Mouse (Mus musculus) CH12.LX (cell line): ENCODE results near the gene Herc2. TPM values are rescaled to one million over a fixed set of nuclear protein-coding genes. Genes with fewer than 3 reads are reported as not detected.

Experiments
- DNase-seq: peaks from one replicate; pipeline ENCODE4 v3.0.0-alpha.2; 2013; ENCODE audit errors: extremely low read depth
- H3K27ac ChIP-seq: 2 replicates; pipeline ENCODE4 v1.5.1; 2012; ENCODE audit warnings: low read depth, mild to moderate bottlenecking, control low read depth, moderate library complexity; ENCODE audit not compliant: insufficient read depth
- H3K27me3 ChIP-seq: replicated peaks from 2 replicates; pipeline ENCODE3; 2012; ENCODE audit warnings: inconsistent platforms
- H3K36me3 ChIP-seq, 2 experiments: replicated peaks in 1 of 2; 2 replicates each; pipeline versions ENCODE3 to v1.6.1; 2012; ENCODE audit warnings: inconsistent platforms in 1 of 2, low read length in 1 of 2, mild to moderate bottlenecking in 1 of 2, mixed read lengths in 1 of 2, moderate library complexity in 1 of 2; ENCODE audit not compliant: control insufficient read depth in 1 of 2, insufficient read depth in 1 of 2
- H3K4me1 ChIP-seq, 2 experiments: 2 replicates each; pipeline ENCODE4 v1.6.1; 2012; ENCODE audit warnings: inconsistent platforms in 1 of 2, moderate library complexity in 1 of 2; ENCODE audit not compliant: insufficient read depth in 2 of 2, control insufficient read depth in 1 of 2
- H3K4me2 ChIP-seq: 2 replicates; pipeline ENCODE4 v1.6.1; 2012; ENCODE audit warnings: low read depth, mild to moderate bottlenecking, control low read depth; ENCODE audit not compliant: poor library complexity, insufficient read depth, severe bottlenecking
- H3K4me3 ChIP-seq, 3 experiments: fragments of 150-350 bp in 1 of 3; sonication (generic) in 1 of 3; replicated peaks in 1 of 3; 2 replicates each; pipeline versions ENCODE3 to v1.5.1; 2011 to 2012; ENCODE audit warnings: low read depth in 2 of 3, low read length in 2 of 3, mild to moderate bottlenecking in 2 of 3, moderate library complexity in 2 of 3, control low read depth in 1 of 3, improper control_type of control experiment in 1 of 3, inconsistent platforms in 1 of 3, mixed read lengths in 1 of 3; ENCODE audit not compliant: poor library complexity in 1 of 3
- H3K79me2 ChIP-seq: replicated peaks from 2 replicates; pipeline ENCODE4 v1.6.1; 2012; ENCODE audit warnings: mild to moderate bottlenecking, moderate library complexity; ENCODE audit not compliant: control insufficient read depth, poor library complexity, insufficient read depth, severe bottlenecking; ENCODE audit errors: extremely low read depth
- H3K9ac ChIP-seq: 2 replicates; pipeline ENCODE4 v1.6.1; 2012; ENCODE audit warnings: low read depth, mild to moderate bottlenecking, control low read depth, moderate library complexity; ENCODE audit not compliant: insufficient read depth
- H3K9me3 ChIP-seq: replicated peaks from 2 replicates; pipeline ENCODE3; 2012; ENCODE audit warnings: low read length, inconsistent platforms, mixed read lengths
- BHLHE40 ChIP-seq: IDR thresholded peaks from 2 replicates; pipeline ENCODE4 v1.6.1; 2011; ENCODE audit warnings: mild to moderate bottlenecking, low read depth, low read length, improper control_type of control experiment
- CTCF ChIP-seq, 2 experiments: IDR thresholded peaks in 1 of 2; conservative IDR thresholded peaks in 1 of 2; 2 replicates each; pipeline ENCODE4 v1.5.1; 2011 to 2012; ENCODE audit warnings: low read depth in 2 of 2, low read length in 2 of 2, improper control_type of control experiment in 1 of 2, inconsistent platforms in 1 of 2, mild to moderate bottlenecking in 1 of 2, moderate library complexity in 1 of 2
- E2F4 ChIP-seq: IDR thresholded peaks from 2 replicates; pipeline ENCODE4 v1.6.1; 2011; ENCODE audit warnings: low read depth, low read length, improper control_type of control experiment; ENCODE audit not compliant: insufficient replicate concordance
- EP300 ChIP-seq: IDR thresholded peaks from 2 replicates; pipeline ENCODE4 v1.6.1; 2011; ENCODE audit warnings: low read length, improper control_type of control experiment
- GABPA ChIP-seq: IDR thresholded peaks from 2 replicates; pipeline ENCODE4 v1.6.1; 2012; ENCODE audit warnings: low read depth, low read length, improper control_type of control experiment, inconsistent platforms; ENCODE audit not compliant: insufficient replicate concordance
- JUND ChIP-seq: conservative IDR thresholded peaks from 2 replicates; pipeline ENCODE4 v1.6.1; 2011; ENCODE audit warnings: low read depth, low read length, improper control_type of control experiment
- KAT2A ChIP-seq: IDR thresholded peaks from 2 replicates; pipeline ENCODE4 v1.6.1; 2012; ENCODE audit warnings: low read length, improper control_type of control experiment, inconsistent platforms; ENCODE audit not compliant: insufficient replicate concordance
- MAFK ChIP-seq: IDR thresholded peaks from 2 replicates; pipeline ENCODE4 v1.6.1; 2011; ENCODE audit warnings: low read length, improper control_type of control experiment; ENCODE audit not compliant: insufficient replicate concordance
- MAX ChIP-seq: IDR thresholded peaks from 2 replicates; pipeline ENCODE4 v1.6.1; 2011; ENCODE audit warnings: low read length, improper control_type of control experiment
- MEF2A ChIP-seq: IDR thresholded peaks from 2 replicates; pipeline ENCODE4 v1.6.1; 2014; ENCODE audit warnings: low read depth, mild to moderate bottlenecking, inconsistent platforms, low read length, improper control_type of control experiment, borderline replicate concordance
- MYC ChIP-seq: IDR thresholded peaks from 2 replicates; pipeline ENCODE4 v1.6.1; 2011; ENCODE audit warnings: low read depth, mild to moderate bottlenecking, improper control_type of control experiment, low read length
- NELFE ChIP-seq: IDR thresholded peaks from 2 replicates; pipeline ENCODE4 v1.6.1; 2011; ENCODE audit warnings: low read depth, low read length, improper control_type of control experiment
- NRF1 ChIP-seq: IDR thresholded peaks from 2 replicates; pipeline ENCODE4 v1.6.1; 2014; ENCODE audit warnings: low read depth, mild to moderate bottlenecking, inconsistent platforms, low read length, improper control_type of control experiment, moderate library complexity
- POLR2A ChIP-seq: IDR thresholded peaks from 2 replicates; pipeline ENCODE4 v1.6.1; 2011; ENCODE audit warnings: low read depth, mild to moderate bottlenecking, improper control_type of control experiment, low read length
- RAD21 ChIP-seq: IDR thresholded peaks from 2 replicates; pipeline ENCODE4 v1.6.1; 2011; ENCODE audit warnings: low read depth, mild to moderate bottlenecking, low read length, improper control_type of control experiment, moderate library complexity
- RCOR1 ChIP-seq: conservative IDR thresholded peaks from 2 replicates; pipeline ENCODE4 v1.6.1; 2012; ENCODE audit warnings: low read depth, mild to moderate bottlenecking, inconsistent platforms, low read length, improper control_type of control experiment
- SIN3A ChIP-seq: IDR thresholded peaks from 2 replicates; pipeline ENCODE4 v1.6.1; 2012; ENCODE audit warnings: low read length, improper control_type of control experiment, inconsistent platforms
- TCF12 ChIP-seq: IDR thresholded peaks from 2 replicates; pipeline ENCODE4 v1.6.1; 2014; ENCODE audit warnings: low read depth, mild to moderate bottlenecking, inconsistent platforms, low read length, improper control_type of control experiment
- USF2 ChIP-seq: conservative IDR thresholded peaks from 2 replicates; pipeline ENCODE4 v1.6.1; 2011; ENCODE audit warnings: low read depth, low read length, improper control_type of control experiment
- ZC3H11A ChIP-seq: IDR thresholded peaks from 2 replicates; pipeline ENCODE4 v1.6.1; 2012; ENCODE audit warnings: low read depth, mild to moderate bottlenecking, inconsistent platforms, low read length, improper control_type of control experiment
- ZKSCAN1 ChIP-seq: IDR thresholded peaks from 2 replicates; pipeline ENCODE4 v1.6.1; 2012; ENCODE audit warnings: low read depth, inconsistent platforms, low read length, improper control_type of control experiment, borderline replicate concordance
- ZMIZ1 ChIP-seq: IDR thresholded peaks from 2 replicates; pipeline ENCODE4 v1.6.1; 2012; ENCODE audit warnings: low read depth, mild to moderate bottlenecking, inconsistent platforms, low read length, improper control_type of control experiment
- dilution Hi-C: fragments of 300-500 bp; cut with MboI; formaldehyde crosslinking; loops from 2 replicates; pipeline ENCODE4 v1.14.3; 2020; ENCODE audit warnings: low sequenced_read_pairs; ENCODE audit not compliant: extremely low pct_unique_long_range_greater_than_20kb, extremely low pct_ligation_motif_present
- in situ Hi-C: fragments of 300-500 bp; cut with MboI; formaldehyde crosslinking; loops from 3 replicates; pipeline ENCODE4 v1.14.3; 2019; ENCODE audit warnings: low sequenced_read_pairs, low pct_ligation_motif_present, low pct_unique_long_range_greater_than_20kb, mixed read lengths
- polyA plus RNA-seq: library from polyadenylated mRNA; unstranded; fragments of >175 nt; gene quantifications from 2 replicates; pipeline ENCODE4 v1.2.1, GENCODE M21; 2012; ENCODE audit warnings: low read depth; ENCODE audit not compliant: insufficient read length
- total RNA-seq, 2 experiments: library from RNA; depleted of rRNA; stranded (reverse); fragments of 300-350 nt in 1 of 2; fragments of >200 nt in 1 of 2; gene quantifications; 2 replicates each; pipeline ENCODE4 v1.2.3; 2012 to 2014

Gene Herc2
- total and polyA plus RNA-seq, 3 experiments, result 9.7 to 27.6 (median 18.2) TPM

DNA sequence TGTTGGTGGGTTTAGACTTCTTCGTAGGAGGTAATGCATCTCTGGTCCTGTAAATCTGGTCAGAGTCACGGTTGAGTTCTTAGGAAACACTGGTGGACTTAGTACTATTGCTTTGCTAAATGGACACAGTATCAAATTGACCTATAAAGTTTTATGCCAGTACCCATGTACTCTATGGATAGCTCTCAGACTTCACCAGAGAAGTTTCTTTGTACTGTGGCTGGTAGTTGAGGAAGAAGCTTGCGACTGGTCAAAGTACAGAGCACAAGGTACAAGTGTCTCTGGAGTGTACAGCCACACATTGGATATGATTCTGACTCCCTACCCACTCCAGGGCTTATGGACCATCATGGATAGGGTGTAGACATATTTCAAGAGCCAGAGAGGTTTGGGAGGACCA, 78.1 kb downstream of the Herc2 start:
- TF ChIP-seq CTCF (conservative IDR thresholded peaks at IDR 0.05 in 1 of 2, IDR thresholded peaks at IDR 0.05 in 1 of 2; ENCODE audit: low read depth in 2 of 2, low read length in 2 of 2) (no peak), EP300 (no peak), E2F4 (no peak), RCOR1 (no peak), ZMIZ1 (no peak), MAFK (no peak), MYC (no peak), NRF1 (no peak), ZC3H11A (no peak), RAD21 (no peak), NELFE (no peak), KAT2A (no peak), SIN3A (no peak)
- Histone ChIP-seq H3K27me3 (no peaks in the 10 kb centered on the region), H3K4me3 (no peak overlapping the region), H3K27ac (no peak overlapping the region), H3K4me1 (peaks cover 0 to 5% of the 10 kb centered on the region in 2 experiments; a peak in 2 of 4 replicates), H3K4me2 (no peak overlapping the region), H3K79me2 (no peaks in the 10 kb centered on the region), H3K36me3 (peaks cover 16 to 39% of the 10 kb centered on the region in 2 experiments), H3K9ac (no peak overlapping the region), H3K9me3 (no peaks in the 10 kb centered on the region)
- DNase-seq, result no peak
- dilution Hi-C loops, result no loop called here
- in situ Hi-C loops, result no loop called here

DNA sequence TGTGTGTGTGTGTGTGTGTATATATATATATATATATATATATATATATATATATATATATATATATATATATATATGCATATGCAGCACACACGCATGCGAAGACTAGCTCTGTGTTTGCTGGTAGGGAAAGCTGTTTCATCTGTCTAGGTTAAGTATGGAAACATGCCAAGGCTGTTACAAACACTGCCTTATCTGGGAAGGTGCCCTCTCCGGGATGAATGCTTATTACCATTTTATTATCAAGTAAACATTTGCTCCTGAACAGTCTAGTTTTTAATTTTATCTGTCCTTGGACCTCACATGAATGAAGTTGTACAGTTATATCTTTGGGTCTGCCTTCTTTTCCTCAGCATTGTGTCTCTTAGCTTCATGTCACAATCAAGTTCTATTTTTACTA, 79.6 kb downstream of the Herc2 start:
- Histone ChIP-seq H3K9ac (no peak overlapping the region), H3K27me3 (no peaks in the 10 kb centered on the region), H3K4me3 (no peak overlapping the region), H3K4me1 (peaks cover 0 to 5% of the 10 kb centered on the region in 2 experiments; a peak in 2 of 4 replicates), H3K4me2 (no peak overlapping the region), H3K79me2 (no peaks in the 10 kb centered on the region), H3K36me3 (peaks cover 27 to 47% of the 10 kb centered on the region in 2 experiments), H3K9me3 (no peaks in the 10 kb centered on the region), H3K27ac (no peak overlapping the region)
- dilution Hi-C loops, result no loop called here
- no peak for TF ChIP-seq TCF12
- no peak for TF ChIP-seq ZKSCAN1
- no peak for TF ChIP-seq NRF1
- no peak for TF ChIP-seq MAX
- no peak for TF ChIP-seq MEF2A
- no peak for TF ChIP-seq USF2
- TF ChIP-seq POLR2A, result no peak
- TF ChIP-seq BHLHE40, result no peak
- TF ChIP-seq CTCF (conservative IDR thresholded peaks at IDR 0.05 in 1 of 2, IDR thresholded peaks at IDR 0.05 in 1 of 2; ENCODE audit: low read depth in 2 of 2, low read length in 2 of 2), result no peak
- no peak for TF ChIP-seq GABPA
- no peak for TF ChIP-seq JUND
- in situ Hi-C loops, result no loop called here
- DNase-seq, result no peak
